Mouse (Mus musculus) thymus, adult 2 months (tissue): ENCODE results near the gene Gm10961. TPM values are rescaled to one million over a fixed set of nuclear protein-coding genes. Genes with fewer than 3 reads are reported as not detected.

Source experiments
- DNase-seq: peaks from one replicate; pipeline ENCODE4 v3.0.0; 2021
- H3K27ac ChIP-seq: fragments of 200-500 bp; 2 replicates; pipeline ENCODE4 v1.5.1; 2012; ENCODE audit warnings: low read length, control low read depth; ENCODE audit not compliant: control insufficient read depth, insufficient read depth
- H3K27me3 ChIP-seq: fragments of 200-500 bp; 2 replicates; pipeline ENCODE4 v1.6.1; 2012; ENCODE audit warnings: mild to moderate bottlenecking, low read length, moderate library complexity, mixed read lengths; ENCODE audit not compliant: control insufficient read depth, insufficient read depth
- H3K36me3 ChIP-seq: fragments of 200-500 bp; 2 replicates; pipeline ENCODE4 v1.6.1; 2012; ENCODE audit warnings: mild to moderate bottlenecking, low read length, moderate library complexity; ENCODE audit not compliant: control insufficient read depth, insufficient read depth
- H3K4me1 ChIP-seq: fragments of 200-500 bp; replicated peaks from 2 replicates; pipeline ENCODE4 v1.6.1; 2012; ENCODE audit warnings: low read length; ENCODE audit not compliant: control insufficient read depth, insufficient read depth
- H3K4me3 ChIP-seq: fragments of 200-500 bp; 2 replicates; pipeline ENCODE4 v1.5.1; 2012; ENCODE audit warnings: mild to moderate bottlenecking, low read length, control low read depth, moderate library complexity; ENCODE audit not compliant: control insufficient read depth, insufficient read depth
- CTCF ChIP-seq: fragments of 200-500 bp; IDR thresholded peaks from 2 replicates; pipeline ENCODE4 v1.5.1; 2012; ENCODE audit warnings: mild to moderate bottlenecking, control low read depth, low read length, moderate library complexity, borderline replicate concordance; ENCODE audit not compliant: control insufficient read depth, poor library complexity, insufficient read depth; ENCODE audit errors: extremely low read depth
- POLR2A ChIP-seq: fragments of 200-500 bp; IDR thresholded peaks from 2 replicates; pipeline ENCODE4 v1.6.1; 2012; ENCODE audit warnings: mild to moderate bottlenecking, low read length, control low read depth, moderate library complexity; ENCODE audit not compliant: control insufficient read depth, poor library complexity, insufficient read depth; ENCODE audit errors: extremely low read depth
- WGBS: fragments of 180-500 bp; shearing (Covaris S2); methylation state at CpG from one replicate; pipeline ENCODE4 v1.1.7; 2018; 5-methylcytosine and 5-hydroxymethylcytosine counted together
- polyA plus RNA-seq: library from polyadenylated mRNA; depleted of rRNA; stranded (reverse); fragments of >200 nt; gene quantifications from 2 replicates; pipeline ENCODE4 v1.2.3, GENCODE M21; 2012

The Gm10961 gene
- polyA plus RNA-seq, 1 experiment, result not detected

DNA sequence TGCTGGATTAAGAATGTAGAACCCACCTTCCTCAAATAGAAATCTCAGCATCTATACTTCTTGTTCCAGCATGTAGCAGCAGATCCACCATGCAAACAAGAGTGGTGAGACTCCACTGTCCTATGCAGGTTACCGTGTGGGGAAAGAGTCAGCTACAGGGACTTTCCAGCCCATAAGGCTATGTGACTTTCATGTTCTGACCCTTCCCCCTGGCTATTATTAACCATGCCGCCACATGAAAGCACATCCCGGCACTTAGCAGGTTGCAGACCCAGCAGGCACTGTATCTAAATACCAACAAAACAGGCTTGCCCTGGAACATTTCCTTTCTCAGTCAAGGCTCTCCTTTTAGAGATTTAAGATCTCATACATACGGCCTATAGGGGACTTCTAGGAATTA lies 19.7 kb upstream of the Gm10961 start:
- Histone ChIP-seq H3K4me1 (no peaks in the 10 kb centered on the region), H3K27ac (no peak overlapping the region), H3K4me3 (no peak overlapping the region), H3K27me3 (no peaks in the 10 kb centered on the region), H3K36me3 (peaks cover 25% of the 10 kb centered on the region; the same call in 1 of the 2 replicates)
- TF ChIP-seq CTCF (no peak), POLR2A (no peak)
- 92% methylated on average over 4 of the region's 4 CpGs for WGBS
- DNase-seq, result no peak

DNA sequence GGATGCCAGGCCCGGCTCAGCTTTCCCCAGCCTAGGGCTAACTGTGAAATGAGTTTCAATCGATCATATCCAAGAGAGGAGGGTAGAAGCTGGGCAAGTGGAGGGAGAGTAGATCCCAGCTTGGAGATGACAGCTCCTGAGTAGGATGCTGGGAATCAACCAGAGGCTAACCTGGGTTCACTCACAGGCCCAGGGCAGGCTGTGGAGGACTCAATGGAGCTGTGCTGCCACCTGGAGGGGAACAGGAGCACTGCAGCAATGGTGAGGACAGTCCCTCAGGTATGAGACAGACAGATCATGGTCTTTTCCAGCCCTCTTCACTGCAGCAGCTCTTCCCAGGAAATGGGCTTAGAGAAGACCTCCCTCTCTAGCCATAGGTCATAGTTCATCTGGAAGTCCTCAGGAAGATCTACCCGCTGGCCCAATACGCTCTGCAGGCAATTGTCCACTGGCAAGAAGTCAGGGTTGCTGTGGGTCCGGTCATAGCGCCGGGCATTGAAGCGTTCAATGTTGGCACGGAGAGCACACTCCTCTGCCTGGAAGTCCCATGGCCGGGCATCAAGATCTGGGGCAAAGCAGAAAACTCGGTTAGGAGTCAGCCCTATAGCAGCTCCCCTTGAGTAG lies 18.1 kb upstream of the Gm10961 start:
- H3K4me3 ChIP-seq, result no peak overlapping the region
- H3K27me3 ChIP-seq, result no peaks in the 10 kb centered on the region
- H3K4me1 ChIP-seq, result no peaks in the 10 kb centered on the region
- DNase-seq, result peak; percentile 71
- peaks cover 39% of the 10 kb centered on the region for H3K36me3 ChIP-seq
- 94% methylated on average over 11 of the region's 11 CpGs for WGBS
- TF ChIP-seq POLR2A (no peak), CTCF (peak; percentile 75; the same call in 1 of the 2 replicates)
- no peak overlapping the region for H3K27ac ChIP-seq

DNA sequence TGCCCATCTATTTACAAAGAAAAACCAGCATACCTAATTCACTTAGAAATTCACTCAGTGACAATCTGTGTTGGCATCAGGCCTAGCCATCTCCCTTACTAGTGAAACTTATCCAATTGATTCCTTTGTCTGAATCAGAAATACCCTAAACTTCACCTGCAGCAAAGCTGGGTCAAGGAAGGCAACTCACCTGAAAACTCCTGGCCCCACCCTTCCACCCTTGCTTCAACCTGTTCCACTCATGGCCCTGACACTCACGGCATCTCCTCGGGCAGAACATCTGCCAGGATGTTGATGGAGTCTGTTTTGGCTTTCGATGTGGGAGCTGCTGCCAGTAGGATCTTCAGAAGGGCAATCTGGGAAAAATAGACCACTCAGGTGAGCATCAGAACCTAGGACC lies 13.3 kb upstream of the Gm10961 start:
- no peak overlapping the region for H3K27ac ChIP-seq
- TF ChIP-seq POLR2A (no peak), CTCF (no peak)
- no peak for DNase-seq
- H3K4me3 ChIP-seq, result no peak overlapping the region
- H3K27me3 ChIP-seq, result no peaks in the 10 kb centered on the region
- WGBS, result 93% methylated on average over 3 of the region's 3 CpGs
- H3K4me1 ChIP-seq, result no peaks in the 10 kb centered on the region
- peaks cover 77% of the 10 kb centered on the region for H3K36me3 ChIP-seq

DNA sequence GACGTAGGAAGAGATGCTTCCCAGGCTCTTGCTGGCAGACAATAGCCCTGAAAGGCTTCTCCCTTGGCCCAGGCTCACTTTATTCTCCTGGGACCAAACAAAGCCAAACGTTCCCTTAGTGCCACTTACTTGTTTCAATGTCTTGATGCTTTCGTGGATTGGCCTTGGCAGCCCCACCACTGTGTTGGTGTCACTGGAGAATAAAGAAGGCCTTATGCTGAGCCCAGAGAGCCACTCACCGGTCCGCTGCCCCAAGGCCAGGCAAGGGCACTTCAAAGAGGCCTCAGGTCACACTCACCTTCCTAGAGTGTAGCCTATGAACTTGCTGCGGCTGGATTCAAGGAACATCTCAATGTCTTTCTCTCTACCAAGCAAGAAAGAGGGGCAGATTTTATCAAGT lies 11.2 kb upstream of the Gm10961 start:
- TF ChIP-seq CTCF (no peak), POLR2A (no peak)
- H3K27me3 ChIP-seq, result no peaks in the 10 kb centered on the region
- peaks cover 86% of the 10 kb centered on the region for H3K36me3 ChIP-seq
- no peak for DNase-seq
- no peak overlapping the region for H3K27ac ChIP-seq
- WGBS, result 95% methylated on average over 6 of the region's 6 CpGs
- H3K4me3 ChIP-seq, result no peak overlapping the region
- no peaks in the 10 kb centered on the region for H3K4me1 ChIP-seq

DNA sequence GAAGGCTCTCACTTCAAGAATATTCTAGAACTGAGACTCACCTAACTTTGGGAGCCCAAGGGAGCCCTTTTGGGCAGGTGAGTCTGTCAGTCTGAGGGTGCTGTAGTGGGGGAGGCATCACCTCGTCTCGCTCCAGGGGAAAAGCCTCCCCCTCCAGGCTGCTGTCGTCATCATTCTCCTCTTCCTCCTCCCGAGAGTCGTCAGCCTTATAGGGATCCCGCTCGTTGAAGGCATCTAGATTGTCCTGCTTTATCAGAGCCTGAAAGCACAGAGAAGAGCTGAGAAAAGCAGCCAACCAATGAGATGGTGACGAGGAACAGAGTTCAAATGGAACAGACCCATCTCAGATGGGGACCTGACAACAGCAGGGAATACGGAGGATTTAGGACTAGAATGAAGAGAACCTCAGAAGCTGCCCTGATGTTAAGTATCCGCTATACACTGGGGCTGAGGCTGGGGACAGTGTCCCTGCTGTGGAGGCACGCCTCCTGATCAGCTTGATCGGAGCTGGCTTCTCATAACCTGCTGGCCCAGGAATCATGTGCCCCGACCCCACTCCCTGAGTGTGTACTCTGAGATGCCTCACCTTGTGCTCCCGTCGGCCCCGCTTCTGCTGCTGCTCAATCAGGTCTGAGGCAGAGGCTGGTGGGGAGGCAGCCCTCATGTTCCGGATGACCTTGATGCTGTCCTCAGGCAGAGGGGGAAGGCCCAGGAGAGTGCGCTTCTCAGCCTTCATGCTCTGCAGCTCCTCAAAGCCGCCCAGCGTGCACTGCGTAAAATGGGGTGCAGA lies 9.6 kb upstream of the Gm10961 start:
- H3K4me3 ChIP-seq, result no peak overlapping the region
- H3K4me1 ChIP-seq, result no peaks in the 10 kb centered on the region
- no peaks in the 10 kb centered on the region for H3K27me3 ChIP-seq
- H3K27ac ChIP-seq, result no peak overlapping the region
- WGBS, result 97% methylated on average over 21 of the region's 21 CpGs
- peaks cover 87% of the 10 kb centered on the region for H3K36me3 ChIP-seq
- no peak for DNase-seq
- TF ChIP-seq CTCF, result no peak

DNA sequence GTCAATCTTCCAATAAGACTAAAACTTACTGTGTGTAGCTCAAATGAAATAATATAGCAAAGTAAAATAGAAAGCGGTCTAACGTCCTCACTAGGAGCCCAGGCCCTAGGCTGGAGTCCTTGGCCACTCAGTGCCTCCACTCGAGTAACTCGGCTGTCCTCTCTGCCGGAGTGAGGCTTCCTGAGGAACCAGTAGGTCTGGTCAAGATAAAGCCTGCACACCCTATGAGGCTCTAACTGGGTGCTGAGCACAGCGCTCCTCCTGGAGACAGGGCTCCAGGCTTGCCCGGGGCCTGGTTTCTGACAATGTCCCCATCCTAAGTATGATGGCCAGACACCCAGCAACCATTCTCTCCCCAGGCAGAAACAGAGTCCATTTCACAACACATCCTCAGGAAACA lies 8.6 kb upstream of the Gm10961 start:
- H3K36me3 ChIP-seq, result peaks cover 87% of the 10 kb centered on the region
- no peak overlapping the region for H3K27ac ChIP-seq
- no peaks in the 10 kb centered on the region for H3K4me1 ChIP-seq
- H3K27me3 ChIP-seq, result no peaks in the 10 kb centered on the region
- no peak overlapping the region for H3K4me3 ChIP-seq
- no peak for DNase-seq
- TF ChIP-seq POLR2A (no peak), CTCF (no peak)
- 99% methylated on average over 7 of the region's 7 CpGs for WGBS
